9 mouse cellular contexts compared by ENCODE assay signal in the genomic region with DNA sequence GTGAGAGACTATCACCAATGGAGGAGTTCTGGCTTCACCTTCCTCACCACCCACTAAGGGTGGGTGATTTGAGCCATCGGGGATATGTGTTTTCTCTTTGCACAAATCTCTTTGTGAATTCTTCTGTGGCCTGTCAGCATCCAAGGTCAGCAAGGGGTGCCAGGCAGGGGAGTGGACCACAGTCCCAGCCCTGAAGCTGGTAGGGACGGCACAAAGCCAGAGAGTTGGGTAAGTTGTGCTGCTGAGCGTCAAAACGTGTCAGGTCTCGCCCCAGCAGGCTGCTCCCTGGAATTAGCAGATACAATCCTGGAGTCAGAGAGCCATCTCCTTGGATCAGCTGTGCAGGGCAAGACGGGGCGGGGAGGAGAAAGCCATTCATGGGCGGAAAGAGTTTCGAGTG.
"Had no signal": no experiment of that assay in that cellular context is flagged by ENCODE, and none has a peak within 500 bp of the region (broad histone marks: within the 10 kb centered on the region; RNA-seq: fewer than 3 reads in every experiment).

No protein-coding gene starts in this region.

- DNase-seq: kidney, adult 2 months; kidney, postnatal 14 days; right cerebral cortex, postnatal 14 days; thymus, postnatal 36 days had no signal

- H3K27ac ChIP-seq: kidney, embryonic 15.5 days; limb, embryonic 15.5 days; liver, embryonic 12.5 days; lung, embryonic 15.5 days; midbrain, embryonic 12.5 days had no signal

- H3K27me3 ChIP-seq: kidney, embryonic 15.5 days; limb, embryonic 15.5 days; lung, embryonic 15.5 days; midbrain, embryonic 12.5 days had no signal

- H3K36me3 ChIP-seq: kidney, embryonic 15.5 days; limb, embryonic 15.5 days; liver, embryonic 12.5 days; lung, embryonic 15.5 days; midbrain, embryonic 12.5 days had no signal

- H3K9me3 ChIP-seq: kidney, embryonic 15.5 days; limb, embryonic 15.5 days; liver, embryonic 12.5 days; lung, embryonic 15.5 days; midbrain, embryonic 12.5 days had no signal

- H3K4me1 ChIP-seq: liver, embryonic 12.5 days had no signal

- H3K4me3 ChIP-seq: kidney, embryonic 15.5 days; limb, embryonic 15.5 days; liver, embryonic 12.5 days; lung, embryonic 15.5 days; midbrain, embryonic 12.5 days had no signal
